ENCODE assay signal across 17 mouse cellular contexts in genomic region chr4:43703439-43703838, GRCm38 (mm10). TPM values are rescaled to one million over a fixed set of nuclear protein-coding genes. Genes with fewer than 3 reads are reported as not detected.
A peak's percentile ranks its signal among the peaks of the same experiment; 100 is the strongest.
DNase-seq lines count a peak whose midpoint lies in the region; TF ChIP-seq lines count a peak whose summit lies in the region.
"Had no signal": no experiment of that assay in that cellular context is flagged by ENCODE, and none has a peak within 500 bp of the region (broad histone marks: within the 10 kb centered on the region; RNA-seq: fewer than 3 reads in every experiment).

No protein-coding gene starts in this region.

- H3K36me3 ChIP-seq in kidney, adult 2 months (ENCODE audit: control insufficient read depth, insufficient read depth, low read length), result no peaks in the 10 kb centered on the region
- no peaks in the 10 kb centered on the region for H3K36me3 ChIP-seq in spleen, adult 2 months (ENCODE audit: control insufficient read depth, insufficient read depth, low read length)
- H3K36me3 ChIP-seq: heart, embryonic 12.5 days; hindbrain, embryonic 12.5 days; kidney, embryonic 15.5 days; stomach, embryonic 15.5 days had no signal

- no peaks in the 10 kb centered on the region for H3K27me3 ChIP-seq in kidney, adult 2 months (replicated peaks; ENCODE audit: control insufficient read depth, insufficient read depth, low read length)
- H3K27me3 ChIP-seq in spleen, adult 2 months (ENCODE audit: control insufficient read depth, insufficient read depth, low read length), result no peaks in the 10 kb centered on the region
- H3K27me3 ChIP-seq: hindbrain, embryonic 12.5 days; stomach, embryonic 15.5 days had no signal

- no peak for TF ChIP-seq POLR2A in kidney, adult 2 months (IDR thresholded peaks at IDR 0.05; ENCODE audit: low read depth, low read length)
- no peak for TF ChIP-seq POLR2A in spleen, adult 2 months (IDR thresholded peaks at IDR 0.05; ENCODE audit: low read depth, low read length)

- peak; percentile 31; the same call in 1 of the 2 replicates for TF ChIP-seq CTCF in kidney, adult 2 months (conservative IDR thresholded peaks at IDR 0.05; ENCODE audit: insufficient read depth, insufficient read length, low read depth, low read length)
- TF ChIP-seq CTCF in spleen, adult 2 months (IDR thresholded peaks at IDR 0.05; ENCODE audit: extremely low read depth, insufficient read depth, insufficient read length, insufficient replicate concordance), result peak; percentile 7; the same call in 1 of the 2 replicates

- no peak for DNase-seq in kidney, adult 2 months
- DNase-seq in kidney, postnatal 36 days, result no peak
- DNase-seq in spleen, adult 2 months (ENCODE audit: low read depth in 1 of 2, low spot score in 2 of 2), result no peak
- no peak for DNase-seq in spleen, postnatal 36 days (ENCODE audit: low spot score in 2 of 2)
- DNase-seq in ZHBTc4 (ENCODE audit: low read depth, low spot score), result peak; percentile 83
- DNase-seq in naive thymus-derived CD4-positive, alpha-beta T cell, adult 2 months (ENCODE audit: low read depth), result peak; percentile 7
- no peak for DNase-seq in layer of hippocampus, postnatal 36 days
- no peak for DNase-seq in natural killer cell, adult 2 months (ENCODE audit: low spot score in 2 of 2)

- no peak overlapping the region for H3K4me3 ChIP-seq in kidney, adult 2 months (ENCODE audit: insufficient read depth, low read depth, low read length)
- no peak overlapping the region for H3K4me3 ChIP-seq in spleen, adult 2 months (ENCODE audit: extremely low read depth, insufficient read depth, insufficient read length)
- H3K4me3 ChIP-seq: heart, embryonic 12.5 days; hindbrain, embryonic 12.5 days; kidney, embryonic 15.5 days; megakaryocyte, embryonic 14.5 days; stomach, embryonic 15.5 days had no signal

- WGBS in kidney, adult 2 months, result 81% methylated on average over 6 of the region's 6 CpGs
- 81% methylated on average over 6 of the region's 6 CpGs for WGBS in spleen, adult 2 months

- no peaks in the 10 kb centered on the region for H3K4me1 ChIP-seq in kidney, adult 2 months (ENCODE audit: control insufficient read depth, insufficient read depth, low read length)
- no peaks in the 10 kb centered on the region for H3K4me1 ChIP-seq in spleen, adult 2 months (ENCODE audit: control insufficient read depth, insufficient read depth, insufficient read length)
- H3K4me1 ChIP-seq: hindbrain, embryonic 12.5 days; megakaryocyte, embryonic 14.5 days had no signal

- no peak overlapping the region for H3K27ac ChIP-seq in kidney, adult 2 months (ENCODE audit: insufficient read depth, low read depth, low read length)
- no peak overlapping the region for H3K27ac ChIP-seq in spleen, adult 2 months (ENCODE audit: insufficient read depth, low read length)
- H3K27ac ChIP-seq: hindbrain, embryonic 12.5 days; kidney, embryonic 15.5 days; stomach, embryonic 15.5 days had no signal

RNA-seq across cellular contexts. Expression of gene Olfr70, which starts 2.8 kb away (rescaled TPM):
- not detected in 2 replicates for polyA plus RNA-seq in kidney, adult 2 months (2012; rRNA removed)
- polyA plus RNA-seq in spleen, adult 2 months (2012; rRNA removed), result not detected in 2 replicates
- total RNA-seq in layer of hippocampus, postnatal 36 days (2021), result not detected
- total RNA-seq: adrenal gland, adult 18-20 months; layer of hippocampus, postnatal 25 days had no signal
- polyA plus RNA-seq: heart, embryonic 12.5 days; hindbrain, embryonic 12.5 days; kidney, embryonic 15.5 days; limb, embryonic 14.5 days; neural tube, embryonic 11.5 days; stomach, embryonic 15.5 days had no signal

RNA-seq across cellular contexts. Expression of gene Olfr71, which starts 6.6 kb away (rescaled TPM):
- polyA plus RNA-seq in kidney, adult 2 months (2012; rRNA removed), result not detected in 2 replicates
- polyA plus RNA-seq in spleen, adult 2 months (2012; rRNA removed), result not detected in 2 replicates
- not detected for total RNA-seq in layer of hippocampus, postnatal 36 days (2021)
- total RNA-seq: adrenal gland, adult 18-20 months; layer of hippocampus, postnatal 25 days had no signal
- polyA plus RNA-seq: heart, embryonic 12.5 days; hindbrain, embryonic 12.5 days; kidney, embryonic 15.5 days; limb, embryonic 14.5 days; neural tube, embryonic 11.5 days; stomach, embryonic 15.5 days had no signal

RNA-seq across cellular contexts. Expression of gene Hrct1, which starts 23.5 kb away (rescaled TPM):
- polyA plus RNA-seq in kidney, adult 2 months (2012; rRNA removed), result 4.8 and 5.1 TPM in 2 replicates
- polyA plus RNA-seq in spleen, adult 2 months (2012; rRNA removed), result 0.69 and 0.79 TPM in 2 replicates
- 1 to 10 TPM in 1 of 2 experiments, under 1 TPM in 1; 0.47 to 1.2 TPM for total RNA-seq in layer of hippocampus, postnatal 36 days (2021)
- polyA plus RNA-seq: neural tube, embryonic 11.5 days had no signal

RNA-seq across cellular contexts. Expression of gene Spaar, which starts 26.4 kb away (rescaled TPM):
- 2.4 and 2.5 TPM in 2 replicates for polyA plus RNA-seq in kidney, adult 2 months (2012; rRNA removed)
- polyA plus RNA-seq in spleen, adult 2 months (2012; rRNA removed), result 0.12 and 0.15 TPM in 2 replicates
- total RNA-seq in layer of hippocampus, postnatal 36 days (2021), result 1 to 10 TPM in 1 of 2 experiments, under 1 TPM in 1; 0.61 to 1.1 TPM
- polyA plus RNA-seq: neural tube, embryonic 11.5 days had no signal

RNA-seq across cellular contexts. Expression of gene Fam221b, which starts 34.5 kb away (rescaled TPM):
- polyA plus RNA-seq in kidney, adult 2 months (2012; rRNA removed), result 0.09 and 0.12 TPM in 2 replicates
- polyA plus RNA-seq in spleen, adult 2 months (2012; rRNA removed), result not detected in 2 replicates
- total RNA-seq in layer of hippocampus, postnatal 36 days (2021), result 1 to 10 TPM; 1.3 to 1.5 TPM

Comparison
In these comparisons a context has a peak if more than half of its experiments do, and no peak if none do; other contexts are left out.
1. DNase-seq: peak in ZHBTc4 (single experiment) and naive thymus-derived CD4-positive, alpha-beta T cell, adult 2 months (single experiment); none in kidney, adult 2 months (single experiment), kidney, postnatal 36 days (0 of 2), spleen, adult 2 months (0 of 2), spleen, postnatal 36 days (0 of 2), layer of hippocampus, postnatal 36 days (0 of 2) and natural killer cell, adult 2 months (0 of 2).